Mouse (Mus musculus) lung, embryonic 16.5 days (tissue): ENCODE measurements around the gene Rabl3. TPM values are rescaled to one million over a fixed set of nuclear protein-coding genes. Genes with fewer than 3 reads are reported as not detected.

ENCODE experiments used
- ATAC-seq: fragments of 200-750 bp; cut with Nextera tagmentation; 2 replicates; pipeline ENCODE4 v1.8.0; 2017; ENCODE audit warnings: low read depth, mild to moderate bottlenecking, moderate library complexity
- H3K27ac ChIP-seq: fragments of 300-500 bp; sonication (generic); 2 replicates; pipeline ENCODE4 v1.5.1; 2014; ENCODE audit warnings: mild to moderate bottlenecking, control low read depth, low read length
- H3K27me3 ChIP-seq: fragments of 300-500 bp; sonication (generic); 2 replicates; pipeline ENCODE4 v1.6.1; 2014; ENCODE audit warnings: low read depth, low read length, mixed read lengths; ENCODE audit not compliant: control insufficient read depth, insufficient read depth
- H3K36me3 ChIP-seq: fragments of 300-500 bp; sonication (generic); 2 replicates; pipeline ENCODE4 v1.6.1; 2014; ENCODE audit warnings: low read length; ENCODE audit not compliant: control insufficient read depth, insufficient read depth
- H3K4me1 ChIP-seq: fragments of 300-500 bp; sonication (generic); replicated peaks from 2 replicates; pipeline ENCODE4 v1.6.1; 2014; ENCODE audit warnings: low read length, mixed read lengths; ENCODE audit not compliant: control insufficient read depth, insufficient read depth
- H3K4me2 ChIP-seq: fragments of 300-500 bp; sonication (generic); 2 replicates; pipeline ENCODE4 v1.6.1; 2014; ENCODE audit warnings: low read depth, low read length, control low read depth
- H3K4me3 ChIP-seq: fragments of 300-500 bp; sonication (generic); 2 replicates; pipeline ENCODE4 v1.5.1; 2014; ENCODE audit warnings: mild to moderate bottlenecking, low read length, control low read depth
- H3K9ac ChIP-seq: fragments of 300-500 bp; sonication (generic); 2 replicates; pipeline ENCODE4 v1.6.1; 2014; ENCODE audit warnings: low read length, control low read depth
- H3K9me3 ChIP-seq: fragments of 300-500 bp; sonication (generic); 2 replicates; pipeline ENCODE4 v1.6.1; 2016; ENCODE audit warnings: low read length; ENCODE audit not compliant: control insufficient read depth
- WGBS: fragments of 180-500 bp; shearing (Covaris S2); extraction: QIAGEN DNeasy Blood & Tissue Kit; methylation state at CpG from one replicate; pipeline ENCODE4 v1.1.7; 2014; 5-methylcytosine and 5-hydroxymethylcytosine counted together
- polyA plus RNA-seq: library from polyadenylated mRNA; unstranded; fragments of >200 nt; fragmentation: Nextera tagmentation; extraction: Ambion mirVana; gene quantifications from 2 replicates; pipeline ENCODE4 v1.2.1, GENCODE M21; 2015

The Rabl3 gene
- polyA plus RNA-seq, 1 experiment from 2014 or later, result 20.5 TPM

- no peaks in the 10 kb centered on the region for H3K27me3 ChIP-seq
- under 1% methylated on average over 22 of the region's 22 CpGs for WGBS
- peak overlapping the region; percentile 89 for H3K9ac ChIP-seq
- peak overlapping the region; percentile 75 for H3K4me2 ChIP-seq
- peak; percentile 26; the same call in 1 of the 2 replicates for ATAC-seq
- peaks cover 13% of the 10 kb centered on the region for H3K4me1 ChIP-seq
- peak overlapping the region; percentile 76 for H3K4me3 ChIP-seq
- no peaks in the 10 kb centered on the region for H3K9me3 ChIP-seq
- peaks cover 8% of the 10 kb centered on the region for H3K36me3 ChIP-seq
- H3K27ac ChIP-seq, result peak overlapping the region; percentile 60; the same call in 1 of the 2 replicates
Measured at GRCm38 (mm10) chr16:37539240-37539610, 460 bp upstream of the Rabl3 start.

GRCm38 (mm10) chr16:37540776-37541175, 1.1 kb downstream of the Rabl3 start:
- no peak for ATAC-seq
- H3K4me2 ChIP-seq, result peak overlapping the region; percentile 75
- H3K36me3 ChIP-seq, result peaks cover 5% of the 10 kb centered on the region; the same call in 1 of the 2 replicates
- no peak overlapping the region; the same call in 1 of the 2 replicates for H3K4me3 ChIP-seq
- H3K9me3 ChIP-seq, result no peaks in the 10 kb centered on the region
- no peak overlapping the region for H3K27ac ChIP-seq
- H3K9ac ChIP-seq, result 0 out of 2 replicates have a peak overlapping the region, but pooled peaks have one; percentile 81
- peaks cover 13% of the 10 kb centered on the region for H3K4me1 ChIP-seq
- 82% methylated on average over 6 of the region's 6 CpGs for WGBS
- H3K27me3 ChIP-seq, result no peaks in the 10 kb centered on the region

GRCm38 (mm10) chr16:37546312-37546711, 6.6 kb downstream of the Rabl3 start:
- no peak overlapping the region for H3K4me2 ChIP-seq
- no peaks in the 10 kb centered on the region for H3K27me3 ChIP-seq
- no peak overlapping the region for H3K4me3 ChIP-seq
- no peak overlapping the region for H3K27ac ChIP-seq
- no peaks in the 10 kb centered on the region for H3K9me3 ChIP-seq
- H3K9ac ChIP-seq, result no peak overlapping the region
- H3K36me3 ChIP-seq, result peaks cover 5% of the 10 kb centered on the region; the same call in 1 of the 2 replicates
- ATAC-seq, result no peak
- H3K4me1 ChIP-seq, result no peaks in the 10 kb centered on the region
- WGBS, result 79% methylated on average over 5 of the region's 5 CpGs

GRCm38 (mm10) chr16:37550266-37550665, 10.6 kb downstream of the Rabl3 start:
- no peak overlapping the region for H3K4me3 ChIP-seq
- no peaks in the 10 kb centered on the region for H3K27me3 ChIP-seq
- no peaks in the 10 kb centered on the region for H3K36me3 ChIP-seq
- H3K27ac ChIP-seq, result no peak overlapping the region
- H3K9me3 ChIP-seq, result no peaks in the 10 kb centered on the region
- WGBS, result 78% methylated on average over 3 of the region's 3 CpGs
- H3K4me1 ChIP-seq, result no peaks in the 10 kb centered on the region
- no peak overlapping the region for H3K4me2 ChIP-seq
- ATAC-seq, result no peak
- H3K9ac ChIP-seq, result no peak overlapping the region

GRCm38 (mm10) chr16:37550981-37551380, 11.3 kb downstream of the Rabl3 start:
- Histone ChIP-seq H3K9ac (no peak overlapping the region), H3K36me3 (no peaks in the 10 kb centered on the region), H3K9me3 (no peaks in the 10 kb centered on the region), H3K4me3 (no peak overlapping the region), H3K4me1 (no peaks in the 10 kb centered on the region), H3K4me2 (no peak overlapping the region), H3K27me3 (no peaks in the 10 kb centered on the region), H3K27ac (no peak overlapping the region)
- ATAC-seq, result no peak
- 89% methylated on average over 2 of the region's 2 CpGs for WGBS

- no peaks in the 10 kb centered on the region for H3K4me1 ChIP-seq
- H3K27me3 ChIP-seq, result no peaks in the 10 kb centered on the region
- no peak overlapping the region for H3K4me3 ChIP-seq
- H3K36me3 ChIP-seq, result 0 out of 2 replicates have a peak, but pooled peaks cover 3% of the 10 kb centered on the region
- H3K9me3 ChIP-seq, result no peaks in the 10 kb centered on the region
- no peak overlapping the region for H3K4me2 ChIP-seq
- 79% methylated on average over 3 of the region's 3 CpGs for WGBS
- no peak for ATAC-seq
- no peak overlapping the region for H3K9ac ChIP-seq
- no peak overlapping the region for H3K27ac ChIP-seq
Measured at GRCm38 (mm10) chr16:37552824-37553223, 13.1 kb downstream of the Rabl3 start.

GRCm38 (mm10) chr16:37562414-37562813, 22.7 kb downstream of the Rabl3 start:
- no peak overlapping the region for H3K27ac ChIP-seq
- no peaks in the 10 kb centered on the region for H3K27me3 ChIP-seq
- H3K9ac ChIP-seq, result no peak overlapping the region
- H3K36me3 ChIP-seq, result peaks cover 6% of the 10 kb centered on the region; the same call in 1 of the 2 replicates
- H3K9me3 ChIP-seq, result no peaks in the 10 kb centered on the region
- no peak overlapping the region for H3K4me3 ChIP-seq
- 89% methylated on average over 6 of the region's 6 CpGs for WGBS
- H3K4me1 ChIP-seq, result no peaks in the 10 kb centered on the region
- no peak for ATAC-seq
- no peak overlapping the region for H3K4me2 ChIP-seq

GRCm38 (mm10) chr16:37562961-37563360, 23.3 kb downstream of the Rabl3 start:
- no peaks in the 10 kb centered on the region for H3K27me3 ChIP-seq
- H3K9me3 ChIP-seq, result no peaks in the 10 kb centered on the region
- no peak overlapping the region for H3K9ac ChIP-seq
- H3K4me2 ChIP-seq, result no peak overlapping the region
- ATAC-seq, result no peak
- no peak overlapping the region for H3K27ac ChIP-seq
- WGBS, result 94% methylated on average over 5 of the region's 5 CpGs
- H3K36me3 ChIP-seq, result peaks cover 3% of the 10 kb centered on the region; the same call in 1 of the 2 replicates
- H3K4me1 ChIP-seq, result no peaks in the 10 kb centered on the region
- H3K4me3 ChIP-seq, result no peak overlapping the region

GRCm38 (mm10) chr16:37565117-37565516, 25.4 kb downstream of the Rabl3 start:
- no peak for ATAC-seq
- WGBS, result 53% methylated on average over 1 of the region's 1 CpGs

GRCm38 (mm10) chr16:37566107-37566506, 26.4 kb downstream of the Rabl3 start:
- no peak overlapping the region for H3K4me2 ChIP-seq
- WGBS, result 75% methylated on average over 6 of the region's 6 CpGs

More at GRCm38 (mm10) chr16:37565117-37565516, 25.4 kb downstream of the Rabl3 start:
- no peak overlapping the region for H3K4me3 ChIP-seq
- H3K4me1 ChIP-seq, result no peaks in the 10 kb centered on the region
- H3K9me3 ChIP-seq, result no peaks in the 10 kb centered on the region
- H3K27ac ChIP-seq, result no peak overlapping the region
- no peak overlapping the region for H3K9ac ChIP-seq
- no peaks in the 10 kb centered on the region; the same call in 1 of the 2 replicates for H3K36me3 ChIP-seq
- no peak overlapping the region for H3K4me2 ChIP-seq
- no peaks in the 10 kb centered on the region for H3K27me3 ChIP-seq

More at GRCm38 (mm10) chr16:37566107-37566506, 26.4 kb downstream of the Rabl3 start:
- no peaks in the 10 kb centered on the region for H3K4me1 ChIP-seq
- H3K4me3 ChIP-seq, result no peak overlapping the region
- no peaks in the 10 kb centered on the region for H3K27me3 ChIP-seq
- no peaks in the 10 kb centered on the region for H3K9me3 ChIP-seq
- no peak for ATAC-seq
- no peak overlapping the region for H3K27ac ChIP-seq
- no peaks in the 10 kb centered on the region; the same call in 1 of the 2 replicates for H3K36me3 ChIP-seq
- no peak overlapping the region for H3K9ac ChIP-seq
